Mouse (Mus musculus): ENCODE measurements around the gene Cd99l2.

DNA sequence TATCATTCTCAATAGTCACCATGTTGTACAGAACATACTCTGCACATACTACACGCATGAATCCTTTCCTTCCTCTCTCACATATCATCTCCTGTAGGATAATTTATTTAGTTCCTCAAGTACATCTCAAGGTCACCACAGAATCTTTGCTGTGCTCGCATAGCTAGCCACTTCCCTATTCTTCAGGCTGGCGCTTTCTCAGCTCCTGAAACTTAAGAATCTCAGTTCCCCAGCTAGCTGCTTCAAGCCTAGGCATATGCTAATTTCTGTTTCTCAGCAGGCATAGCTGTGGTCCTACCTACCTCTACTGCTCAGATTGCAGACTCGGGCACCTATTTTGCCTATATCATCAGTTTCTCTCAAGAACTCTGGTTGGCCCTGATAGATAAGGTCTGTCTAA, 96.3 kb downstream of the Cd99l2 start:
- TF ChIP-seq POLR2A (IDR thresholded peaks at IDR 0.05; ENCODE audit: low read depth, low read length) (no peak), CTCF (IDR thresholded peaks at IDR 0.05; ENCODE audit: extremely low read depth, insufficient read length, insufficient replicate concordance, low read depth, low read length) (no peak)
